In the genomic region with DNA sequence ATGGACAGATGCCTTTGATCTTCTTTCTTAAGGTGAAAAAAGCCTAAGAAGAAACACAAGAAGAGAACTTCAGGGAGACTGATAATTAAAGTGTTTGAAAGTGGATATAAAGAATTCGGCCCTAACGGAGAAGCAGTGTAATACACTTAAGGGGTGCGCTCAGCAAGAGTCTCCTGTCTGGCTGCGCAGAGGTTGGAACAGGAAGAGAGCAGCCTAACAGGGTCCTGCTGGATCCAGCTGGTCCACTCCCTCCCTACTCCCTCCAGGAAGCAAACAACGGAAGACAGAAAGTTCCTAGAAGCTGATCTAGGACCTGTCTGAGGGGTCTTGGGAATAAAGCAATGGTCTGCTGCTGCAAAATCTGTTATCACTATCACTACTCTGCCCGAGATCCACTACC, we compare ENCODE assay signal across 23 mouse cellular contexts.
DNase-seq lines count a peak whose midpoint lies in the region; ATAC-seq and TF ChIP-seq lines count a peak whose summit lies in the region.
"Had no signal": no experiment of that assay in that cellular context is flagged by ENCODE, and none has a peak within 500 bp of the region (broad histone marks: within the 10 kb centered on the region; RNA-seq: fewer than 3 reads in every experiment).

No protein-coding gene starts in this region.

- peak overlapping the region; percentile 64 for H3K27ac ChIP-seq in heart, embryonic 10.5 days
- H3K27ac ChIP-seq in heart, embryonic 14.5 days (replicated peaks in 1 of 2; ENCODE audit: control insufficient read depth in 1 of 2, insufficient read depth in 1 of 2, low read depth in 2 of 2, low read length in 2 of 2): peak overlapping the region; percentile 33 to 56; a peak in 3 of 4 replicates
- no peak overlapping the region for H3K27ac ChIP-seq in kidney, embryonic 14.5 days (ENCODE audit: low read depth, low read length)
- H3K27ac ChIP-seq in testis, adult 2 months (ENCODE audit: control insufficient read depth, insufficient read depth, low read depth, low read length): no peak overlapping the region
- H3K27ac ChIP-seq: embryonic facial prominence, embryonic 15.5 days; forebrain, embryonic 10.5 days; forebrain, embryonic 15.5 days; hindbrain, embryonic 15.5 days had no signal

- no peak for TF ChIP-seq CTCF in testis, adult 2 months (IDR thresholded peaks at IDR 0.05; ENCODE audit: control insufficient read depth, insufficient read depth, insufficient replicate concordance, low read depth, low read length)

- intact Hi-C loops in heart, postnatal 25 days (cut with DNase I): no loop called here

- ATAC-seq in heart, embryonic 14.5 days (ENCODE audit: insufficient number of reproducible peaks, insufficient read depth, low FRiP score, low read depth): no peak
- no peak for ATAC-seq in kidney, embryonic 14.5 days (ENCODE audit: low FRiP score, low TSS enrichment)
- ATAC-seq: CD4-positive, CD25-positive, alpha-beta regulatory T cell, adult 4 months; forebrain, embryonic 15.5 days; intestine, embryonic 16.5 days had no signal

- no peaks in the 10 kb centered on the region for H3K36me3 ChIP-seq in heart, embryonic 10.5 days
- H3K36me3 ChIP-seq in heart, embryonic 14.5 days (ENCODE audit: control insufficient read depth, insufficient read depth, low read length): no peaks in the 10 kb centered on the region
- no peaks in the 10 kb centered on the region for H3K36me3 ChIP-seq in kidney, embryonic 14.5 days (ENCODE audit: control insufficient read depth, insufficient read depth, low read length)
- no peaks in the 10 kb centered on the region for H3K36me3 ChIP-seq in testis, adult 2 months (ENCODE audit: control insufficient read depth, insufficient read depth, low read length)
- H3K36me3 ChIP-seq: embryonic facial prominence, embryonic 15.5 days; forebrain, embryonic 10.5 days; forebrain, embryonic 15.5 days; G1E; hindbrain, embryonic 15.5 days had no signal

- H3K4me1 ChIP-seq in heart, embryonic 10.5 days: peaks cover 14% of the 10 kb centered on the region
- H3K4me1 ChIP-seq in heart, embryonic 14.5 days (ENCODE audit: control insufficient read depth in 2 of 2, insufficient read depth in 2 of 2, low read length in 2 of 2): peaks cover 6 to 12% of the 10 kb centered on the region in 2 experiments; a peak in 2 of 4 replicates
- H3K4me1 ChIP-seq in kidney, embryonic 14.5 days (ENCODE audit: control insufficient read depth, insufficient read depth, low read length): no peaks in the 10 kb centered on the region
- H3K4me1 ChIP-seq in testis, adult 2 months (ENCODE audit: control insufficient read depth, insufficient read depth, low read length): no peaks in the 10 kb centered on the region; the same call in 1 of the 2 replicates
- H3K4me1 ChIP-seq: embryonic facial prominence, embryonic 15.5 days; forebrain, embryonic 10.5 days; forebrain, embryonic 15.5 days; hindbrain, embryonic 15.5 days had no signal

- H3K27me3 ChIP-seq in heart, embryonic 10.5 days (ENCODE audit: insufficient read depth, poor library complexity, severe bottlenecking): no peaks in the 10 kb centered on the region
- no peaks in the 10 kb centered on the region for H3K27me3 ChIP-seq in heart, embryonic 14.5 days (ENCODE audit: control insufficient read depth, insufficient read depth, low read length)
- H3K27me3 ChIP-seq in kidney, embryonic 14.5 days (ENCODE audit: control insufficient read depth, insufficient read depth, low read length): no peaks in the 10 kb centered on the region
- no peaks in the 10 kb centered on the region for H3K27me3 ChIP-seq in testis, adult 2 months (ENCODE audit: control insufficient read depth, insufficient read depth, low read length)
- H3K27me3 ChIP-seq: embryonic facial prominence, embryonic 15.5 days; forebrain, embryonic 15.5 days; hindbrain, embryonic 15.5 days had no signal

- TF ChIP-seq POLR2A in testis, adult 2 months (IDR thresholded peaks at IDR 0.05; ENCODE audit: control insufficient read depth, low read depth, low read length): peak; percentile 23; the same call in 1 of the 2 replicates

- WGBS in heart, embryonic 10.5 days: 22% methylated on average over 6 of the region's 6 CpGs
- WGBS in heart, embryonic 14.5 days: 16% methylated on average over 6 of the region's 6 CpGs
- WGBS in kidney, embryonic 14.5 days: 80% methylated on average over 6 of the region's 6 CpGs

- DNase-seq in heart, embryonic 10.5 days (ENCODE audit: low spot score): peak; percentile 76
- no peak for DNase-seq in heart, adult 11 months
- DNase-seq in heart, postnatal 25 days (ENCODE audit: low spot score): no peak
- DNase-seq in kidney, postnatal 10 days: peak; percentile 9
- no peak for DNase-seq in testis, postnatal 10 days (ENCODE audit: low spot score)
- DNase-seq: adrenal gland, postnatal 10 days; B cell, adult 2 months; cerebellum, adult 11 months; cerebellum, adult 8-10 months; cerebellum, postnatal 14 days; embryo, embryonic 11 days; gastrocnemius, postnatal 36 days had no signal

- H3K4me2 ChIP-seq in heart, embryonic 14.5 days (ENCODE audit: low read length): peak overlapping the region; percentile 45
- H3K4me2 ChIP-seq in kidney, embryonic 14.5 days (replicated peaks; ENCODE audit: low read depth, low read length): no peak overlapping the region
- H3K4me2 ChIP-seq: embryonic facial prominence, embryonic 15.5 days; forebrain, embryonic 15.5 days; hindbrain, embryonic 15.5 days had no signal

- H3K9me3 ChIP-seq in heart, embryonic 10.5 days: no peaks in the 10 kb centered on the region
- no peaks in the 10 kb centered on the region for H3K9me3 ChIP-seq in heart, embryonic 14.5 days (ENCODE audit: control insufficient read depth, low read length)
- no peaks in the 10 kb centered on the region for H3K9me3 ChIP-seq in kidney, embryonic 14.5 days (ENCODE audit: control insufficient read depth, low read length)
- H3K9me3 ChIP-seq: embryonic facial prominence, embryonic 15.5 days; forebrain, embryonic 10.5 days; forebrain, embryonic 15.5 days; hindbrain, embryonic 15.5 days had no signal

- H3K9ac ChIP-seq in heart, embryonic 14.5 days (ENCODE audit: low read length): no peak overlapping the region
- no peak overlapping the region for H3K9ac ChIP-seq in kidney, embryonic 14.5 days (ENCODE audit: low read depth, low read length)
- H3K9ac ChIP-seq: embryonic facial prominence, embryonic 15.5 days; forebrain, embryonic 15.5 days; hindbrain, embryonic 15.5 days had no signal

- H3K4me3 ChIP-seq in heart, embryonic 10.5 days: peak overlapping the region; percentile 24
- H3K4me3 ChIP-seq in heart, embryonic 14.5 days (ENCODE audit: control insufficient read depth in 1 of 2, insufficient read depth in 1 of 2, low read depth in 1 of 2, low read length in 2 of 2): no peak overlapping the region
- H3K4me3 ChIP-seq in kidney, embryonic 14.5 days (ENCODE audit: low read length): no peak overlapping the region
- no peak overlapping the region for H3K4me3 ChIP-seq in testis, adult 2 months (ENCODE audit: control insufficient read depth, low read depth, low read length)
- H3K4me3 ChIP-seq: embryonic facial prominence, embryonic 15.5 days; erythroblast, embryonic 14.5 days; forebrain, embryonic 10.5 days; forebrain, embryonic 15.5 days; hindbrain, embryonic 15.5 days had no signal

Comparison
In these comparisons a context has a peak if more than half of its experiments do, and no peak if none do; other contexts are left out.
1. DNase-seq: peak in heart, embryonic 10.5 days (single experiment) and kidney, postnatal 10 days (single experiment); none in heart, adult 11 months (single experiment), heart, postnatal 25 days (single experiment) and testis, postnatal 10 days (single experiment).
2. H3K27ac ChIP-seq: peak in heart, embryonic 10.5 days (single experiment) and heart, embryonic 14.5 days (2 of 2); none in kidney, embryonic 14.5 days (single experiment) and testis, adult 2 months (single experiment).